Mouse (Mus musculus) bone marrow macrophage, adult 2 months (primary cell): ENCODE results near the gene Vps8.

Experiments
- CTCF ChIP-seq: IDR thresholded peaks from 2 replicates; pipeline ENCODE4 v1.5.1; 2012; ENCODE audit warnings: low read depth, mild to moderate bottlenecking, low read length, moderate library complexity
- POLR2A ChIP-seq: IDR thresholded peaks from 2 replicates; pipeline ENCODE4 v1.6.1; 2012; ENCODE audit warnings: mild to moderate bottlenecking, low read depth, low read length, borderline replicate concordance

- no peak for TF ChIP-seq POLR2A
- TF ChIP-seq CTCF: no peak
Measured at GRCm38 (mm10) chr16:21423546-21423910, 610 bp downstream of the Vps8 start.
